Mouse (Mus musculus) heart, embryonic 15.5 days (tissue): Measurements from ENCODE around the gene Mcub. TPM values are rescaled to one million over a fixed set of nuclear protein-coding genes. Genes with fewer than 3 reads are reported as not detected.

Source experiments
- ATAC-seq: fragments of 200-750 bp; cut with Nextera tagmentation; replicated peaks from 2 replicates; pipeline ENCODE4 v1.8.0; 2017; ENCODE audit warnings: low read depth, moderate TSS enrichment; ENCODE audit not compliant: insufficient number of reproducible peaks, insufficient read depth, low FRiP score
- H3K27ac ChIP-seq: fragments of 300-500 bp; sonication (generic); 2 replicates; pipeline ENCODE4 v1.5.1; 2015; ENCODE audit warnings: mild to moderate bottlenecking, inconsistent platforms
- H3K27me3 ChIP-seq: fragments of 300-500 bp; sonication (generic); 2 replicates; pipeline ENCODE4 v1.6.1; 2015; ENCODE audit warnings: inconsistent platforms
- H3K36me3 ChIP-seq: fragments of 300-500 bp; sonication (generic); 2 replicates; pipeline ENCODE4 v1.6.1; 2015; ENCODE audit warnings: mild to moderate bottlenecking, inconsistent platforms
- H3K4me1 ChIP-seq: fragments of 300-500 bp; sonication (generic); replicated peaks from 2 replicates; pipeline ENCODE4 v1.6.1; 2015; ENCODE audit warnings: inconsistent platforms
- H3K4me2 ChIP-seq: fragments of 300-500 bp; sonication (generic); 2 replicates; pipeline ENCODE4 v1.6.1; 2015; ENCODE audit warnings: inconsistent platforms, mild to moderate bottlenecking, moderate library complexity
- H3K4me3 ChIP-seq: fragments of 300-500 bp; sonication (generic); 2 replicates; pipeline ENCODE4 v1.5.1; 2015; ENCODE audit warnings: mild to moderate bottlenecking, inconsistent platforms
- H3K9ac ChIP-seq: fragments of 300-500 bp; sonication (generic); 2 replicates; pipeline ENCODE4 v1.6.1; 2015; ENCODE audit warnings: mild to moderate bottlenecking, inconsistent platforms
- H3K9me3 ChIP-seq: fragments of 300-500 bp; sonication (generic); replicated peaks from 2 replicates; pipeline ENCODE4 v1.6.1; 2016; ENCODE audit warnings: inconsistent platforms
- WGBS: fragments of 180-500 bp; shearing (Covaris S2); methylation state at CpG from one replicate; pipeline ENCODE4 v1.1.7; 2015; ENCODE audit warnings: mixed read lengths; 5-methylcytosine and 5-hydroxymethylcytosine counted together
- polyA plus RNA-seq: library from polyadenylated mRNA; unstranded; fragments of >200 nt; fragmentation: Nextera tagmentation; extraction: Ambion mirVana; gene quantifications from 2 replicates; pipeline ENCODE4 v1.2.1, GENCODE M21; 2015

Gene Mcub
- polyA plus RNA-seq, 1 experiment from 2014 or later = 4.4 TPM

GRCm38 (mm10) chr3:129923581-129923980 lies 46.4 kb downstream of the Mcub start:
- Histone ChIP-seq H3K36me3 (no peaks in the 10 kb centered on the region), H3K27me3 (no peaks in the 10 kb centered on the region), H3K9me3 (no peaks in the 10 kb centered on the region), H3K4me1 (no peaks in the 10 kb centered on the region), H3K4me2 (no peak overlapping the region), H3K27ac (no peak overlapping the region), H3K9ac (no peak overlapping the region), H3K4me3 (no peak overlapping the region)
- no peak for ATAC-seq
- 87% methylated on average over 7 of the region's 7 CpGs for WGBS

- no peak overlapping the region for H3K9ac ChIP-seq
- peaks cover 6% of the 10 kb centered on the region; the same call in 1 of the 2 replicates for H3K36me3 ChIP-seq
- H3K4me1 ChIP-seq = no peaks in the 10 kb centered on the region
- WGBS = 13% methylated on average over 13 of the region's 13 CpGs
- H3K27me3 ChIP-seq = no peaks in the 10 kb centered on the region
- H3K27ac ChIP-seq = no peak overlapping the region
- H3K4me3 ChIP-seq = no peak overlapping the region
- no peaks in the 10 kb centered on the region for H3K9me3 ChIP-seq
- no peak for ATAC-seq
- H3K4me2 ChIP-seq = no peak overlapping the region
Measured at GRCm38 (mm10) chr3:129918434-129918833, 51.6 kb downstream of the Mcub start.

- Histone ChIP-seq H3K27ac (no peak overlapping the region), H3K9me3 (no peaks in the 10 kb centered on the region), H3K4me3 (no peak overlapping the region), H3K4me2 (no peak overlapping the region), H3K4me1 (no peaks in the 10 kb centered on the region), H3K27me3 (no peaks in the 10 kb centered on the region), H3K36me3 (peaks cover 16% of the 10 kb centered on the region), H3K9ac (no peak overlapping the region)
- WGBS = 62% methylated on average over 3 of the region's 3 CpGs
- no peak for ATAC-seq
Measured at GRCm38 (mm10) chr3:129917424-129917823, 52.6 kb downstream of the Mcub start.

GRCm38 (mm10) chr3:129913241-129913640 lies 56.8 kb downstream of the Mcub start:
- H3K27me3 ChIP-seq = no peaks in the 10 kb centered on the region
- WGBS = 89% methylated on average over 13 of the region's 13 CpGs
- H3K36me3 ChIP-seq = peaks cover 48% of the 10 kb centered on the region

GRCm38 (mm10) chr3:129912025-129912424 lies 58.0 kb downstream of the Mcub start:
- WGBS = 92% methylated on average over 14 of the region's 14 CpGs
- H3K9ac ChIP-seq = no peak overlapping the region
- no peaks in the 10 kb centered on the region for H3K9me3 ChIP-seq
- H3K4me2 ChIP-seq = no peak overlapping the region
- H3K4me1 ChIP-seq = no peaks in the 10 kb centered on the region
- H3K4me3 ChIP-seq = no peak overlapping the region
- H3K27me3 ChIP-seq = no peaks in the 10 kb centered on the region
- no peak for ATAC-seq
- peaks cover 48% of the 10 kb centered on the region for H3K36me3 ChIP-seq
- H3K27ac ChIP-seq = no peak overlapping the region

More at GRCm38 (mm10) chr3:129913241-129913640, 56.8 kb downstream of the Mcub start:
- Histone ChIP-seq H3K9me3 (no peaks in the 10 kb centered on the region), H3K4me1 (no peaks in the 10 kb centered on the region), H3K4me3 (no peak overlapping the region), H3K27ac (no peak overlapping the region), H3K4me2 (no peak overlapping the region), H3K9ac (no peak overlapping the region)
- no peak for ATAC-seq

GRCm38 (mm10) chr3:129904381-129905132 lies 65.4 kb downstream of the Mcub start:
- no peaks in the 10 kb centered on the region for H3K27me3 ChIP-seq
- H3K36me3 ChIP-seq = peaks cover 22% of the 10 kb centered on the region; the same call in 1 of the 2 replicates
- H3K4me1 ChIP-seq = peaks cover 23% of the 10 kb centered on the region
- 77% methylated on average over 7 of the region's 7 CpGs for WGBS
- H3K27ac ChIP-seq = no peak overlapping the region
- no peaks in the 10 kb centered on the region for H3K9me3 ChIP-seq
- no peak overlapping the region for H3K4me3 ChIP-seq
- H3K4me2 ChIP-seq = no peak overlapping the region
- ATAC-seq = no peak
- no peak overlapping the region for H3K9ac ChIP-seq

GRCm38 (mm10) chr3:129903866-129904265 lies 66.1 kb downstream of the Mcub start:
- Histone ChIP-seq H3K4me1 (peaks cover 23% of the 10 kb centered on the region), H3K9ac (no peak overlapping the region), H3K4me2 (no peak overlapping the region), H3K27me3 (no peaks in the 10 kb centered on the region), H3K27ac (no peak overlapping the region), H3K9me3 (no peaks in the 10 kb centered on the region), H3K36me3 (peaks cover 16% of the 10 kb centered on the region; the same call in 1 of the 2 replicates), H3K4me3 (no peak overlapping the region)
- 84% methylated on average over 8 of the region's 8 CpGs for WGBS
- ATAC-seq = no peak

GRCm38 (mm10) chr3:129903369-129903768 lies 66.6 kb downstream of the Mcub start:
- WGBS = 92% methylated on average over 3 of the region's 3 CpGs
- H3K4me2 ChIP-seq = no peak overlapping the region
- H3K27ac ChIP-seq = no peak overlapping the region

GRCm38 (mm10) chr3:129901271-129901809 lies 68.7 kb downstream of the Mcub start, which contains the start of gene Casp6:
Casp6 (plus strand) TSS chr3:129901425.
- under 1% methylated on average over 34 of the region's 34 CpGs for WGBS

More at GRCm38 (mm10) chr3:129903369-129903768, 66.6 kb downstream of the Mcub start:
- Histone ChIP-seq H3K36me3 (peaks cover 11% of the 10 kb centered on the region; the same call in 1 of the 2 replicates), H3K4me3 (no peak overlapping the region), H3K4me1 (peaks cover 23% of the 10 kb centered on the region), H3K9me3 (no peaks in the 10 kb centered on the region), H3K27me3 (no peaks in the 10 kb centered on the region), H3K9ac (no peak overlapping the region)
- no peak for ATAC-seq

GRCm38 (mm10) chr3:129898886-129899285 lies 71.1 kb downstream of the Mcub start:
- no peak overlapping the region for H3K27ac ChIP-seq
- H3K9ac ChIP-seq = no peak overlapping the region
- H3K4me2 ChIP-seq = no peak overlapping the region
- no peak overlapping the region for H3K4me3 ChIP-seq
- WGBS = 65% methylated on average over 4 of the region's 4 CpGs
- H3K36me3 ChIP-seq = no peaks in the 10 kb centered on the region
- H3K9me3 ChIP-seq = no peaks in the 10 kb centered on the region
- no peak for ATAC-seq
- peaks cover 22% of the 10 kb centered on the region for H3K4me1 ChIP-seq
- H3K27me3 ChIP-seq = no peaks in the 10 kb centered on the region

More at GRCm38 (mm10) chr3:129901271-129901809, 68.7 kb downstream of the Mcub start, which contains the start of gene Casp6:
- H3K36me3 ChIP-seq = peaks cover 6% of the 10 kb centered on the region; the same call in 1 of the 2 replicates
- peak within 1 kb of the TSS; percentile 63 for H3K4me3 ChIP-seq
- H3K4me2 ChIP-seq = peak within 1 kb of the TSS; percentile 80
- no peaks in the 10 kb centered on the region for H3K27me3 ChIP-seq
- H3K27ac ChIP-seq = peak within 1 kb of the TSS; percentile 86
- no peaks in the 10 kb centered on the region for H3K9me3 ChIP-seq
- peak within 1 kb of the TSS; percentile 69 for H3K9ac ChIP-seq
- peaks cover 26% of the 10 kb centered on the region for H3K4me1 ChIP-seq
- peak; percentile 92 for ATAC-seq

GRCm38 (mm10) chr3:129896591-129896990 lies 73.4 kb downstream of the Mcub start:
- Histone ChIP-seq H3K4me2 (no peak overlapping the region), H3K9me3 (no peaks in the 10 kb centered on the region), H3K36me3 (0 out of 2 replicates have a peak, but pooled peaks cover 6% of the 10 kb centered on the region), H3K27ac (no peak overlapping the region), H3K4me3 (no peak overlapping the region), H3K4me1 (peaks cover 8% of the 10 kb centered on the region), H3K27me3 (no peaks in the 10 kb centered on the region), H3K9ac (no peak overlapping the region)
- WGBS = 38% methylated on average over 6 of the region's 6 CpGs
- ATAC-seq = no peak
